Mouse (Mus musculus) MEL (cell line): ENCODE measurements at regions not wholly inside any gene's neighbourhood (a gene's known extent, or its start where the extent isn't known, plus 50 kb on each side); places are given as distances from the start of the nearest gene placed in this dataset.

Source experiments
- CHD2 ChIP-seq: IDR thresholded peaks from 2 replicates; pipeline ENCODE4 v1.6.1; 2011; ENCODE audit warnings: low read length, improper control_type of control experiment
- CTCF ChIP-seq, 3 experiments: IDR thresholded peaks in 2 of 3; conservative IDR thresholded peaks in 1 of 3; 2 replicates each; pipeline ENCODE4 v1.5.1; 2011 to 2012; ENCODE audit warnings: low read length in 3 of 3, low read depth in 2 of 3, mild to moderate bottlenecking in 2 of 3, improper control_type of control experiment in 1 of 3, inconsistent platforms in 1 of 3, mixed read lengths in 1 of 3, moderate library complexity in 1 of 3; ENCODE audit not compliant: control insufficient read depth in 1 of 3, insufficient read depth in 1 of 3, poor library complexity in 1 of 3, severe bottlenecking in 1 of 3
- E2F4 ChIP-seq: IDR thresholded peaks from 2 replicates; pipeline ENCODE4 v1.6.1; 2011; ENCODE audit warnings: low read depth, low read length, improper control_type of control experiment, borderline replicate concordance
- MAX ChIP-seq: IDR thresholded peaks from 2 replicates; pipeline ENCODE4 v1.6.1; 2011; ENCODE audit warnings: low read length, improper control_type of control experiment
- NRF1 ChIP-seq: IDR thresholded peaks from 2 replicates; pipeline ENCODE4 v1.6.1; 2014; ENCODE audit warnings: low read depth, mild to moderate bottlenecking, inconsistent platforms, low read length, improper control_type of control experiment, moderate library complexity; ENCODE audit not compliant: poor library complexity, insufficient read depth, severe bottlenecking
- POLR2A ChIP-seq, 2 experiments: IDR thresholded peaks; 2 replicates each; pipeline ENCODE4 v1.6.1; 2011 to 2012; ENCODE audit warnings: low read length in 2 of 2, mild to moderate bottlenecking in 2 of 2, control low read depth in 1 of 2, improper control_type of control experiment in 1 of 2, low read depth in 1 of 2, moderate library complexity in 1 of 2; ENCODE audit not compliant: control insufficient read depth in 1 of 2, insufficient read depth in 1 of 2, poor library complexity in 1 of 2
- TAL1 ChIP-seq: IDR thresholded peaks from 2 replicates; pipeline ENCODE4 v1.6.1; 2012; ENCODE audit warnings: mild to moderate bottlenecking, inconsistent platforms, low read length, moderate library complexity, mixed read lengths
- ZC3H11A ChIP-seq: IDR thresholded peaks from 2 replicates; pipeline ENCODE4 v1.6.1; 2012; ENCODE audit warnings: low read depth, mild to moderate bottlenecking, inconsistent platforms, low read length, improper control_type of control experiment
- ZKSCAN1 ChIP-seq: IDR thresholded peaks from 2 replicates; pipeline ENCODE4 v1.6.1; 2012; ENCODE audit warnings: low read depth, mild to moderate bottlenecking, inconsistent platforms, low read length, improper control_type of control experiment, moderate library complexity

DNA sequence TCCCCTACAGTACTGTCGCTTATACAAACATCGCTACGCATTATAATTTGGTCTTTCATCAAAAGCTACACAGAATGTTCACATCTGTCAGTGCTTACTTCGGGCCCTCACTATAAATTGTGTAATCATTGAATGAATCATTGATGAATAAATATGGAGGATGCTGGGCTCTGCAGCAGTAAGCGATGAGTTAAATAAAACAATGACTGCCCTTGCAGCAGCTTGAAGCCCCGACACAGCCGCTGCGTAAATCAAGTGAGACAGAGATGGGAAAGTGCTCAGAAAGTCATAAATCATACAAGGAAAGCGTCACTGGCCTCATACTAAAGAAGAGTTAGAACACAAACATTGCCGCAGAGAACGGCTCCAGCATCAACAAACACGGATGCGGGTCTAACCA lies 172.9 kb upstream of the Zpld1 start:
- TF ChIP-seq ZKSCAN1, result no peak
- no peak for TF ChIP-seq MAX
- TF ChIP-seq NRF1, result no peak
- no peak for TF ChIP-seq CTCF (IDR thresholded peaks at IDR 0.05 in 2 of 3, conservative IDR thresholded peaks at IDR 0.05 in 1 of 3; ENCODE audit: control insufficient read depth in 1 of 3, insufficient read depth in 1 of 3, low read depth in 2 of 3, low read length in 3 of 3, poor library complexity in 1 of 3, severe bottlenecking in 1 of 3)
- TF ChIP-seq TAL1, result no peak
- no peak for TF ChIP-seq CHD2
- TF ChIP-seq POLR2A (IDR thresholded peaks at IDR 0.05; ENCODE audit: control insufficient read depth in 1 of 2, insufficient read depth in 1 of 2, low read depth in 1 of 2, low read length in 2 of 2, poor library complexity in 1 of 2), result no peak
- no peak for TF ChIP-seq E2F4
- no peak for TF ChIP-seq ZC3H11A
